Mouse (Mus musculus) T-cell, adult 2 months (primary cell): ENCODE data around the gene Gpc3.
"Not testable (repeated sequence)": the region's sequence is repeated elsewhere in the genome, so short reads cannot be mapped to it uniquely, and the experiment has no call there.

Experiments
- DNase-seq: peaks from one replicate; pipeline ENCODE4 v3.0.0; 2022; ENCODE audit warnings: low spot score

Gene Gpc3

GRCm38 (mm10) chrX:52281103-52281900 lies 332.4 kb downstream of the Gpc3 start:
- no peak for DNase-seq

- DNase-seq, result no peak
These were observed 334.9 kb downstream of the Gpc3 start for GRCm38 (mm10) chrX:52278687-52279359.

GRCm38 (mm10) chrX:52277599-52277998 lies 336.2 kb downstream of the Gpc3 start:
- no peak for DNase-seq

GRCm38 (mm10) chrX:52273016-52273415 lies 340.7 kb downstream of the Gpc3 start:
- DNase-seq, result no peak

- no peak for DNase-seq
These were observed 351.8 kb downstream of the Gpc3 start for GRCm38 (mm10) chrX:52261991-52262390.

GRCm38 (mm10) chrX:52261546-52261945 lies 352.2 kb downstream of the Gpc3 start:
- DNase-seq, result no peak

- DNase-seq, result not testable (repeated sequence)
These were observed 354.0 kb downstream of the Gpc3 start for GRCm38 (mm10) chrX:52259771-52260170.

GRCm38 (mm10) chrX:52254526-52254925 lies 359.2 kb downstream of the Gpc3 start:
- no peak for DNase-seq

GRCm38 (mm10) chrX:52245694-52246297 lies 368.0 kb downstream of the Gpc3 start:
- DNase-seq, result no peak

GRCm38 (mm10) chrX:52237470-52237869 lies 376.3 kb downstream of the Gpc3 start:
- DNase-seq, result no peak

- DNase-seq, result no peak
These were observed 381.8 kb downstream of the Gpc3 start for GRCm38 (mm10) chrX:52231984-52232383.

- DNase-seq, result no peak
These were observed 383.0 kb downstream of the Gpc3 start for GRCm38 (mm10) chrX:52230711-52231110.
